29 mouse cellular contexts compared by ENCODE assay signal in genomic region chr11:115037669-115038068, GRCm38 (mm10). TPM values are rescaled to one million over a fixed set of nuclear protein-coding genes. Genes with fewer than 3 reads are reported as not detected.
"Had no signal": no experiment of that assay in that cellular context is flagged by ENCODE, and none has a peak within 500 bp of the region (broad histone marks: within the 10 kb centered on the region; RNA-seq: fewer than 3 reads in every experiment).

Gene Cd300ld5, minus strand, starts transcription at chr11:115037769.

RNA-seq across cellular contexts. Expression of gene Cd300ld5, which starts in this region (rescaled TPM):
- total RNA-seq: left cerebral cortex, postnatal 10 days; left cerebral cortex, postnatal 14 days; megakaryocyte progenitor cell, adult 5-6 weeks had no signal
- polyA plus RNA-seq: limb, embryonic 10.5 days; limb, embryonic 11.5 days; limb, embryonic 12.5 days; limb, embryonic 13.5 days; limb, embryonic 15.5 days; liver, adult 2 months; liver, embryonic 11.5 days; liver, embryonic 12.5 days; liver, embryonic 13.5 days; liver, embryonic 15.5 days; liver, embryonic 16.5 days; liver, postnatal 0 days; lung, embryonic 14.5 days; lung, embryonic 15.5 days; lung, embryonic 16.5 days; lung, postnatal 0 days; midbrain, embryonic 10.5 days; midbrain, embryonic 11.5 days; midbrain, embryonic 12.5 days; midbrain, embryonic 13.5 days; midbrain, embryonic 14.5 days; midbrain, embryonic 15.5 days; midbrain, embryonic 16.5 days; midbrain, postnatal 0 days; neural tube, embryonic 11.5 days; neural tube, embryonic 12.5 days had no signal
